Mouse (Mus musculus) midbrain, postnatal 0 days (tissue): ENCODE measurements around the gene Hdac1. TPM values are rescaled to one million over a fixed set of nuclear protein-coding genes. Genes with fewer than 3 reads are reported as not detected.

Experiments used
- ATAC-seq: fragments of 200-750 bp; cut with Nextera tagmentation; 2 replicates; pipeline ENCODE4 v1.8.0; 2017; ENCODE audit warnings: moderate number of reproducible peaks, mild to moderate bottlenecking, moderate TSS enrichment, moderate library complexity; ENCODE audit not compliant: low FRiP score
- DNase-seq: peaks from one replicate; pipeline ENCODE4 v3.0.0-alpha.2; 2015; ENCODE audit warnings: low spot score
- H3K27ac ChIP-seq: fragments of 300-500 bp; sonication (generic); 2 replicates; pipeline ENCODE4 v1.5.1; 2014; ENCODE audit warnings: low read depth, mild to moderate bottlenecking, low read length, mixed read lengths
- H3K27me3 ChIP-seq: fragments of 300-500 bp; sonication (generic); 2 replicates; pipeline ENCODE4 v1.6.1; 2014; ENCODE audit warnings: low read length, control low read depth, mixed read lengths; ENCODE audit not compliant: insufficient read depth
- H3K36me3 ChIP-seq: fragments of 300-500 bp; sonication (generic); 2 replicates; pipeline ENCODE4 v1.6.1; 2014; ENCODE audit warnings: low read length, control low read depth, mixed read lengths; ENCODE audit not compliant: insufficient read depth
- H3K4me1 ChIP-seq: fragments of 300-500 bp; sonication (generic); 2 replicates; pipeline ENCODE4 v1.6.1; 2014; ENCODE audit warnings: mild to moderate bottlenecking, control low read depth, antibody characterized with exemption, low read length, mixed read lengths; ENCODE audit not compliant: insufficient read depth
- H3K4me2 ChIP-seq: fragments of 300-500 bp; sonication (generic); 2 replicates; pipeline ENCODE4 v1.6.1; 2014; ENCODE audit warnings: low read depth, mild to moderate bottlenecking, low read length, mixed read lengths; ENCODE audit not compliant: poor library complexity, severe bottlenecking
- H3K4me3 ChIP-seq: fragments of 300-500 bp; sonication (generic); 2 replicates; pipeline ENCODE4 v1.5.1; 2014; ENCODE audit warnings: low read depth, mild to moderate bottlenecking, low read length, moderate library complexity
- H3K9ac ChIP-seq: fragments of 300-500 bp; sonication (generic); replicated peaks from 2 replicates; pipeline ENCODE4 v1.6.1; 2014; ENCODE audit warnings: mild to moderate bottlenecking, low read length, moderate library complexity, mixed read lengths; ENCODE audit not compliant: poor library complexity, severe bottlenecking
- H3K9me3 ChIP-seq: fragments of 300-500 bp; sonication (generic); 2 replicates; pipeline ENCODE4 v1.6.1; 2016; ENCODE audit warnings: low read length, control low read depth
- CTCF ChIP-seq: IDR thresholded peaks from 2 replicates; pipeline ENCODE4 v1.5.1; 2016; ENCODE audit warnings: antibody characterized with exemption, mild to moderate bottlenecking
- WGBS: fragments of 180-500 bp; shearing (Covaris S2); extraction: QIAGEN DNeasy Blood & Tissue Kit; methylation state at CpG from one replicate; pipeline ENCODE4 v1.1.7; 2014; 5-methylcytosine and 5-hydroxymethylcytosine counted together
- polyA plus RNA-seq: library from polyadenylated mRNA; unstranded; fragments of >200 nt; fragmentation: Nextera tagmentation; extraction: Ambion mirVana; gene quantifications from 2 replicates; pipeline ENCODE4 v1.2.1, GENCODE M21; 2015
- total RNA-seq: library from RNA; depleted of rRNA; stranded (reverse); fragments of >200 nt; gene quantifications from 2 replicates; pipeline ENCODE4 v1.2.3, GENCODE M21; 2014

Gene Hdac1
- total and polyA plus RNA-seq, 2 experiments from 2014 or later = 28.3 to 48.4 TPM

- 21% methylated on average over 6 of the region's 6 CpGs for WGBS
- no peak for TF ChIP-seq CTCF
- no peak overlapping the region for H3K4me2 ChIP-seq
- no peak overlapping the region for H3K4me3 ChIP-seq
- DNase-seq (peak; percentile 48), ATAC-seq (no peak)
- peaks cover 2% of the 10 kb centered on the region; the same call in 1 of the 2 replicates for H3K36me3 ChIP-seq
- H3K9ac ChIP-seq = no peak overlapping the region
- H3K27me3 ChIP-seq = no peaks in the 10 kb centered on the region
- H3K9me3 ChIP-seq = no peaks in the 10 kb centered on the region
- H3K4me1 ChIP-seq = no peaks in the 10 kb centered on the region; the same call in 1 of the 2 replicates
- H3K27ac ChIP-seq = no peak overlapping the region
Measured at GRCm38 (mm10) chr4:129511413-129512096, 31.0 kb downstream of the Hdac1 start.

GRCm38 (mm10) chr4:129510723-129511412, 31.6 kb downstream of the Hdac1 start:
- ATAC-seq (no peak), DNase-seq (peak; percentile 57)
- 41% methylated on average over 6 of the region's 6 CpGs for WGBS
- H3K4me2 ChIP-seq = no peak overlapping the region
- H3K36me3 ChIP-seq = no peaks in the 10 kb centered on the region
- H3K27ac ChIP-seq = no peak overlapping the region; the same call in 1 of the 2 replicates
- H3K27me3 ChIP-seq = no peaks in the 10 kb centered on the region
- no peaks in the 10 kb centered on the region; the same call in 1 of the 2 replicates for H3K4me1 ChIP-seq
- TF ChIP-seq CTCF = no peak
- H3K9ac ChIP-seq = no peak overlapping the region
- no peaks in the 10 kb centered on the region for H3K9me3 ChIP-seq
- no peak overlapping the region for H3K4me3 ChIP-seq

DNA sequence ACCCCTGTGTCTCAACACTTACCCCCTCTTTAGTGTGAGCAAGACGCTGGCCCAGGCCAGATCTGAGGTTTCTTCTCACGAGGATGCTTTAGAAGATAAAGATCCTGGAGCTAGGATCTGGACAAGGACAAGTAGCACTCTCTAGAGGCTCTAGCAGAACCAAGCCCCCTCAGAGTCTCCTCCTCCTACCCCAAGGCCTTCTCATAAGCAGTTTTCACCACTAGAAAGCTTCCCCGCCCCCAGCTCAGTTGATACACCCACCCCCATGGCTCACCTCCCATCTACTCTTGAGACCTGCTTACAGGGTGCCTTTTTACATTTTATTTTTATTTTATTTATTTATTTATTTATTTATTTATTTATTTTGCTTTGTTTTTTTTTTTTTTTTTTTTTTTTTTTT, 32.9 kb downstream of the Hdac1 start:
- ATAC-seq (no peak), DNase-seq (no peak)
- no peak for TF ChIP-seq CTCF
- H3K4me3 ChIP-seq = no peak overlapping the region
- H3K27ac ChIP-seq = no peak overlapping the region
- H3K27me3 ChIP-seq = no peaks in the 10 kb centered on the region
- H3K4me2 ChIP-seq = no peak overlapping the region
- no peaks in the 10 kb centered on the region; the same call in 1 of the 2 replicates for H3K4me1 ChIP-seq
- no peaks in the 10 kb centered on the region for H3K36me3 ChIP-seq
- no peaks in the 10 kb centered on the region for H3K9me3 ChIP-seq
- 73% methylated on average over 3 of the region's 3 CpGs for WGBS
- H3K9ac ChIP-seq = no peak overlapping the region

DNA sequence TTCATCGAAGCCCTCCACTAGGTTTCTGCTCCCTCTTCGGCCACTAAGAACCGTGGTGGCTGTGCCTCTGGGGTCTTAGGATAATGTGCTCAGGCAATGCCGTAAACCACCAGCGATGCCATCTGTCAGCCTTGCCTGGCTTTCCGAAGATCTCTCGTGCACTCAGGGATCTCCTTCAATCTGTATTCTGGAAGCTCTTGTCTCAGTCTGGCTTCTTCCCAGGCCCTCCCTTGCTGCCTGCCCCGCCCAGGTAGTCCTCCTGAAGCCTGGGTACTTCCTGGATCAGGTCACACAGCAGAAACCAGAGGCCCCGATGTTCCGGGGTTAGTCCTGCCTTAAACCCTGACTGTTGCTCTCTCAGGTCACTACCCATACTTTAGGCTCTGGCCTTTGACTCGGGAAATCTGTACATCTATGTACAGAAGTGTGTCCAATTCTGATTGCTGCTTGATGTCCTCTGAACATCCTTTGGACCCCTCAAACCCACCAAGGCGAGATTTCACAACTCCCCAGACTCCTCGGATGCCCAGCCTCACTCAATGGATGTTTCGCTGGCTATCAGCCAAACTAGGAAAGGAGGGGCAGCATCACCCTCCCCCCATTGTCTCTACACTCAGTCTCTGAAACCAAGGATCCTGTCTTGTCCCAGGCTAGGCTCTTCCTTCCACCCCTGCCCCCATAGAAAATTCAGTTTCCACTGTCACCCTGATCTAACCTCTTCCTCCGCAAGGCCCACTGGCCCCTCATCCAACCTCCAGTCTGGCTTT, 33.5 kb downstream of the Hdac1 start:
- DNase-seq (peak; percentile 55), ATAC-seq (no peak)
- WGBS = 50% methylated on average over 15 of the region's 15 CpGs

DNA sequence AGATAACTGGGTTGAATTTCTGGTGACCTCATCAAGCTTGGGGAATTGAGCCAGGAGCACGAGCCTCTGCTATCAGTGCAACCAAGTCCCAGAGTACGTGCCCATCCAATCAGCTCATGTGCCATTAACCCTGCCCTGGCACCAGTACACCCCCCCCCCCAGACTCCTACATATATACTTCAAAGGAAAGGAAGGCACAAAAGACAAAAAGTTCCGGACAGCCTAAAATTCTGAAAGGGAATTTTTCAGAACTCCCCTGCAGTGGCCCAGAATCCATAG, 34.3 kb downstream of the Hdac1 start:
- 80% methylated on average over 3 of the region's 3 CpGs for WGBS
- Histone ChIP-seq H3K27me3 (no peaks in the 10 kb centered on the region), H3K9me3 (no peaks in the 10 kb centered on the region), H3K9ac (no peak overlapping the region), H3K36me3 (no peaks in the 10 kb centered on the region), H3K4me3 (no peak overlapping the region), H3K4me1 (no peaks in the 10 kb centered on the region; the same call in 1 of the 2 replicates), H3K27ac (no peak overlapping the region), H3K4me2 (no peak overlapping the region)
- ATAC-seq = no peak
- TF ChIP-seq CTCF = no peak
- DNase-seq = no peak

More for the DNA sequence above, 33.5 kb downstream of the Hdac1 start:
- no peak for TF ChIP-seq CTCF
- H3K4me2 ChIP-seq = no peak overlapping the region
- H3K4me3 ChIP-seq = no peak overlapping the region
- no peak overlapping the region for H3K27ac ChIP-seq
- no peaks in the 10 kb centered on the region for H3K27me3 ChIP-seq
- no peaks in the 10 kb centered on the region for H3K36me3 ChIP-seq
- no peak overlapping the region for H3K9ac ChIP-seq
- no peaks in the 10 kb centered on the region; the same call in 1 of the 2 replicates for H3K4me1 ChIP-seq
- H3K9me3 ChIP-seq = no peaks in the 10 kb centered on the region
